In the genomic region with DNA sequence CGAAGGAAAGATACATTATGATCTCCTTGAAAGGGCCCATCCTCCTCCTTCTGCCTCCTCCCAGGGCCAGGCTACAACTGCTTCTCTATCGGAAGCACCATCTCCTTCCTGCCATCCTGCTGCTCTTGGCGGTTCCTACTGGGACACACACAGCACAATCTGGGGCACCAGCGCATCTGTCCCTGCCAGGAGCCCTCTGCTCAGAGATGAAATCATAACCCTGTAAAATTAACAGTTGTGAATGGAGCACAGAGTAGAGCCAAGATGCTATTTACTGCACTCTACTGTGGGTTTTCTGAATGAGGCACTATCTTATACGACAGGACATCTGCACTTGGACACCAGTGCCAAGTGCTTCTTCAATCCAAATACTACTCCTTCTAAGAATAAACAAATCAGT, we compare ENCODE assay signal across 17 mouse cellular contexts. TPM values are rescaled to one million over a fixed set of nuclear protein-coding genes. Genes with fewer than 3 reads are reported as not detected.
DNase-seq lines count a peak whose midpoint lies in the region; ATAC-seq lines count a peak whose summit lies in the region.
"Had no signal": no experiment of that assay in that cellular context is flagged by ENCODE, and none has a peak within 500 bp of the region (broad histone marks: within the 10 kb centered on the region; RNA-seq: fewer than 3 reads in every experiment).

No protein-coding gene starts in this region.

- no peak for DNase-seq in hindbrain, embryonic 11.5 days (ENCODE audit: low spot score)
- peak; percentile 43 to 62 for DNase-seq in right cerebral cortex, postnatal 10 days (ENCODE audit: low spot score in 2 of 2)
- no peak for DNase-seq in right cerebral cortex, postnatal 14 days
- peak; percentile 78 for DNase-seq in cerebellum, adult 9-11 months
- DNase-seq in ovary, postnatal 10 days (ENCODE audit: low spot score) = no peak
- no peak for DNase-seq in neural tube, embryonic 10.5 days (ENCODE audit: extremely low spot score, low spot score)
- no peak for DNase-seq in kidney, postnatal 4 days
- DNase-seq: adrenal gland, postnatal 10 days; embryo, embryonic 11 days; heart, adult 11 months; kidney, adult 9 months; lung, adult 2 months; midbrain, embryonic 14.5 days had no signal

- no peak overlapping the region for H3K9ac ChIP-seq in hindbrain, embryonic 16.5 days (ENCODE audit: low read depth, low read length)
- no peak overlapping the region for H3K9ac ChIP-seq in hindbrain, embryonic 11.5 days (ENCODE audit: low read depth, low read length)
- H3K9ac ChIP-seq: stomach, embryonic 15.5 days had no signal

- H3K4me1 ChIP-seq in hindbrain, embryonic 16.5 days (ENCODE audit: control insufficient read depth, insufficient read depth, low read depth, low read length) = peaks cover 4% of the 10 kb centered on the region
- H3K4me1 ChIP-seq in hindbrain, embryonic 11.5 days (replicated peaks; ENCODE audit: control insufficient read depth, insufficient read depth, low read length) = no peaks in the 10 kb centered on the region
- H3K4me1 ChIP-seq: stomach, embryonic 15.5 days had no signal

- no peak overlapping the region for H3K4me2 ChIP-seq in hindbrain, embryonic 16.5 days (ENCODE audit: low read length)
- no peak overlapping the region for H3K4me2 ChIP-seq in hindbrain, embryonic 11.5 days (replicated peaks; ENCODE audit: low read depth, low read length)
- H3K4me2 ChIP-seq: stomach, embryonic 15.5 days had no signal

- WGBS in hindbrain, embryonic 16.5 days = 64% methylated on average over 5 of the region's 5 CpGs
- 92% methylated on average over 5 of the region's 5 CpGs for WGBS in hindbrain, embryonic 11.5 days

- H3K9me3 ChIP-seq in hindbrain, embryonic 16.5 days (ENCODE audit: control insufficient read depth, low read length) = no peaks in the 10 kb centered on the region
- H3K9me3 ChIP-seq in hindbrain, embryonic 11.5 days (ENCODE audit: control insufficient read depth, low read length) = no peaks in the 10 kb centered on the region
- H3K9me3 ChIP-seq: stomach, embryonic 15.5 days had no signal

- no peak overlapping the region for H3K4me3 ChIP-seq in hindbrain, embryonic 16.5 days (ENCODE audit: low read length)
- no peak overlapping the region for H3K4me3 ChIP-seq in hindbrain, embryonic 11.5 days (ENCODE audit: low read depth, low read length)
- H3K4me3 ChIP-seq: stomach, embryonic 15.5 days had no signal

- peak; percentile 66 for ATAC-seq in hindbrain, embryonic 16.5 days
- ATAC-seq in hindbrain, embryonic 11.5 days (ENCODE audit: low FRiP score) = no peak

- H3K27me3 ChIP-seq in hindbrain, embryonic 16.5 days (replicated peaks; ENCODE audit: control insufficient read depth, insufficient read depth, low read length) = no peaks in the 10 kb centered on the region
- H3K27me3 ChIP-seq in hindbrain, embryonic 11.5 days (ENCODE audit: control insufficient read depth, insufficient read depth, low read length) = no peaks in the 10 kb centered on the region
- H3K27me3 ChIP-seq: stomach, embryonic 15.5 days had no signal

- no peak overlapping the region for H3K27ac ChIP-seq in hindbrain, embryonic 16.5 days (ENCODE audit: low read depth, low read length)
- H3K27ac ChIP-seq in hindbrain, embryonic 11.5 days (ENCODE audit: low read depth, low read length) = no peak overlapping the region
- H3K27ac ChIP-seq: stomach, embryonic 15.5 days had no signal

- peaks cover 3% of the 10 kb centered on the region; the same call in 1 of the 2 replicates for H3K36me3 ChIP-seq in hindbrain, embryonic 16.5 days (ENCODE audit: control insufficient read depth, insufficient read depth, low read length)
- H3K36me3 ChIP-seq in hindbrain, embryonic 11.5 days (ENCODE audit: control insufficient read depth, insufficient read depth, low read length) = no peaks in the 10 kb centered on the region
- H3K36me3 ChIP-seq: G1E; stomach, embryonic 15.5 days had no signal

RNA-seq across cellular contexts. Expression of a gene that starts 46.0 kb away (rescaled TPM):
- polyA plus RNA-seq in hindbrain, embryonic 16.5 days (2015; fragmentation: Nextera tagmentation; extraction: Ambion mirVana) = 1,585 and 1,771 TPM in 2 replicates
- 375 and 387 TPM in 2 replicates for polyA plus RNA-seq in hindbrain, embryonic 11.5 days (2014; fragmentation: Nextera tagmentation; extraction: Ambion mirVana)
- polyA plus RNA-seq: G1E; liver, adult 2 months had no signal

Comparison
In these comparisons a context has a peak if more than half of its experiments do, and no peak if none do; other contexts are left out.
1. DNase-seq: peak in right cerebral cortex, postnatal 10 days (2 of 2) and cerebellum, adult 9-11 months (single experiment); none in hindbrain, embryonic 11.5 days (single experiment), right cerebral cortex, postnatal 14 days (single experiment), ovary, postnatal 10 days (single experiment), neural tube, embryonic 10.5 days (single experiment) and kidney, postnatal 4 days (0 of 2).